Mouse (Mus musculus): ENCODE results near the gene Olfr506. TPM values are rescaled to one million over a fixed set of nuclear protein-coding genes. Genes with fewer than 3 reads are reported as not detected.
"Not testable (repeated sequence)": the region's sequence is repeated elsewhere in the genome, so short reads cannot be mapped to it uniquely, and the experiment has no call there.

The Olfr506 gene
- polyA plus RNA-seq (2016; fragmentation: Nextera tagmentation; extraction: Ambion mirVana), result not detected in 2 replicates

- H3K36me3 ChIP-seq (replicated peaks), result no peaks in the 10 kb centered on the region
- no peaks in the 10 kb centered on the region for H3K9me3 ChIP-seq
- H3K27me3 ChIP-seq (replicated peaks; ENCODE audit: low read depth, poor library complexity, severe bottlenecking), result no peaks in the 10 kb centered on the region
- no peak within 1 kb of the TSS for H3K4me3 ChIP-seq
- no peak for DNase-seq (ENCODE audit: low spot score)
- H3K4me1 ChIP-seq, result no peaks in the 10 kb centered on the region
- no peak within 1 kb of the TSS for H3K27ac ChIP-seq (replicated peaks)
These were observed at the start of gene Olfr506 for GRCm38 (mm10) chr7:108610487-108610886. TSS of gene Olfr506 (plus strand) at chr7:108610787.

DNA sequence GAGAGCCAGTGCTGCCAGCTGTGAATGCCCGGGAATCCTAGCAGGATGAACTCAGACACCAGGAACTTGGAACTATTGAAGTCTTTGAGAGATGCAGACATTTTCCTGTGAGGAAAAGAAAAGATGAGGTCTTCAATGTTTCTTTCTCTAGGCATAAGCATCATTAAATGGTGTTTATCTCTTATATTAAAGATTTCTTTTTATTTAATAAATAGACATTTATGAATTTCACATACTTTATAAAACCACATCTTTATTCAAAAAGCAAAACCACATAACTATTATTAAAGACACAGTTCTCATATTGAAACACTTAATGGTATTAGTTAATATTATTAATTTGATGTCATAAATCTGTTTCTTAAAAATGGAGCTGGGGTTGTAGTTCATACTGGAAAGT, 44.9 kb upstream of the Olfr506 start, which contains the start of gene Olfr504:
Gene Olfr504, minus strand, starts transcription at position 101 of the 400 bp plus-strand sequence.
- WGBS, result 82% methylated on average over 1 of the region's 1 CpGs
- Histone ChIP-seq H3K9me3 (peaks cover 5% of the 10 kb centered on the region; the same call in 1 of the 2 replicates), H3K27ac (replicated peaks) (no peak within 1 kb of the TSS), H3K36me3 (replicated peaks) (no peaks in the 10 kb centered on the region), H3K4me3 (no peak within 1 kb of the TSS), H3K4me1 (no peaks in the 10 kb centered on the region), H3K27me3 (replicated peaks; ENCODE audit: low read depth, poor library complexity, severe bottlenecking) (no peaks in the 10 kb centered on the region)
- DNase-seq (ENCODE audit: low spot score), result no peak

GRCm38 (mm10) chr7:108589797-108590196, 20.8 kb upstream of the Olfr506 start:
- H3K4me3 ChIP-seq, result no peak overlapping the region
- no peaks in the 10 kb centered on the region for H3K4me1 ChIP-seq
- 91% methylated on average over 1 of the region's 1 CpGs for WGBS
- no peaks in the 10 kb centered on the region for H3K9me3 ChIP-seq
- H3K27ac ChIP-seq (replicated peaks), result no peak overlapping the region
- DNase-seq (ENCODE audit: low spot score), result no peak
- H3K36me3 ChIP-seq (replicated peaks), result no peaks in the 10 kb centered on the region
- no peaks in the 10 kb centered on the region for H3K27me3 ChIP-seq (replicated peaks; ENCODE audit: low read depth, poor library complexity, severe bottlenecking)

GRCm38 (mm10) chr7:108601916-108602315, 8.7 kb upstream of the Olfr506 start:
- DNase-seq (ENCODE audit: low spot score); H3K27me3 ChIP-seq (replicated peaks; ENCODE audit: low read depth, poor library complexity, severe bottlenecking); H3K4me1 ChIP-seq; H3K4me3 ChIP-seq; H3K27ac ChIP-seq (replicated peaks); H3K9me3 ChIP-seq; H3K36me3 ChIP-seq (replicated peaks): not testable (repeated sequence)
- WGBS, result 76% methylated on average over 3 of the region's 3 CpGs

GRCm38 (mm10) chr7:108614110-108614509, 3.5 kb downstream of the Olfr506 start:
- no peak overlapping the region for H3K27ac ChIP-seq (replicated peaks)
- 91% methylated on average over 2 of the region's 2 CpGs for WGBS
- no peaks in the 10 kb centered on the region for H3K9me3 ChIP-seq
- no peaks in the 10 kb centered on the region for H3K36me3 ChIP-seq (replicated peaks)
- no peak for DNase-seq (ENCODE audit: low spot score)
- no peaks in the 10 kb centered on the region for H3K4me1 ChIP-seq
- H3K27me3 ChIP-seq (replicated peaks; ENCODE audit: low read depth, poor library complexity, severe bottlenecking), result no peaks in the 10 kb centered on the region
- no peak overlapping the region for H3K4me3 ChIP-seq

DNA sequence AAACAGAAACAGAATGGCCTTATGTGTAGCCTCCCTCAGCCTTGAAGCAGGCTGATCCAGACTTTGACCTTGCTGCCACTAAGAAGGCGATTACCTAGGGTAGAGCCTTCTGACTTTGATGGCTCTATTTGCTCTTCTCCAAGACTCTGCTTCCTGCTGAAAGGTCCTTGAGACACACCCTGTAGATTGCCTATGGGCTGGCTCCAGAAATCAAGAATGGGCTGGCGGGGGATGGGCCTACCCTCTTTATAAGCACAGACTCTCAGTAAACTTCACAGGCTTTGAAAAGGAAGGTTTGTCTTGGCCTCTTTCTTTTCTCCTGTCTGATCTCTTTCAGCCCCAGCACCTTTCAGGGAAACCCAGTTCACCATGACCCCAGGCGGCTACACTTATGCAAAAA, 6.2 kb downstream of the Olfr506 start:
- not testable (repeated sequence) for H3K4me3 ChIP-seq; H3K27me3 ChIP-seq (replicated peaks; ENCODE audit: low read depth, poor library complexity, severe bottlenecking); H3K4me1 ChIP-seq; H3K9me3 ChIP-seq; H3K27ac ChIP-seq (replicated peaks); DNase-seq (ENCODE audit: low spot score); H3K36me3 ChIP-seq (replicated peaks)
- 56% methylated on average over 3 of the region's 3 CpGs for WGBS

DNA sequence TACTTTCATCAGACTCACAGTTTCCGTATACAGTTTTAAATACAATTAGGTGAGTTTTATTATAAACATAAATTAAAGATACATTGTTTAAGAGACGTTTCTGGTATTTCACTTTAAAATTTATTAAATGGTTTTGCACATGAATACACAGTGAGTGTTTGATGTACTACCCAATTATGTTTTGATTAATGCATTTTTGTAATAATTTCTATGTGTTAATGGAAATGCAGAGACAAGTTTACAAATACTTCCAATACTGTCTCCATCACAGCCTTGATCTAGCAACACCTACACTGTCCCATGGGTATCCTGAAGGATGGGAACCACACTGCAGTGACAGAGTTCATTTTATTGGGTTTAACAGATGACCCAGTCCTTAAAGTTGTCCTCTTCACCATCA, 10.9 kb downstream of the Olfr506 start, which contains the start of gene Olfr507:
Gene Olfr507, plus strand, starts transcription at position 301 of the 400 bp plus-strand sequence.
- Histone ChIP-seq H3K27me3 (replicated peaks; ENCODE audit: low read depth, poor library complexity, severe bottlenecking) (no peaks in the 10 kb centered on the region), H3K4me1 (no peaks in the 10 kb centered on the region), H3K27ac (replicated peaks) (no peak within 1 kb of the TSS), H3K36me3 (replicated peaks) (no peaks in the 10 kb centered on the region), H3K4me3 (no peak within 1 kb of the TSS), H3K9me3 (no peaks in the 10 kb centered on the region)
- DNase-seq (ENCODE audit: low spot score), result no peak
- WGBS, result 89% methylated on average over 2 of the region's 2 CpGs

GRCm38 (mm10) chr7:108629694-108630093, 19.1 kb downstream of the Olfr506 start, which contains the start of gene Olfr508:
TSS of gene Olfr508 (plus strand) at chr7:108629994.
- DNase-seq (ENCODE audit: low spot score), result no peak
- no peaks in the 10 kb centered on the region for H3K4me1 ChIP-seq
- no peaks in the 10 kb centered on the region for H3K36me3 ChIP-seq (replicated peaks)
- no peaks in the 10 kb centered on the region for H3K27me3 ChIP-seq (replicated peaks; ENCODE audit: low read depth, poor library complexity, severe bottlenecking)
- H3K27ac ChIP-seq (replicated peaks), result no peak within 1 kb of the TSS
- H3K9me3 ChIP-seq, result no peaks in the 10 kb centered on the region
- WGBS, result 92% methylated on average over 3 of the region's 3 CpGs
- no peak within 1 kb of the TSS for H3K4me3 ChIP-seq

DNA sequence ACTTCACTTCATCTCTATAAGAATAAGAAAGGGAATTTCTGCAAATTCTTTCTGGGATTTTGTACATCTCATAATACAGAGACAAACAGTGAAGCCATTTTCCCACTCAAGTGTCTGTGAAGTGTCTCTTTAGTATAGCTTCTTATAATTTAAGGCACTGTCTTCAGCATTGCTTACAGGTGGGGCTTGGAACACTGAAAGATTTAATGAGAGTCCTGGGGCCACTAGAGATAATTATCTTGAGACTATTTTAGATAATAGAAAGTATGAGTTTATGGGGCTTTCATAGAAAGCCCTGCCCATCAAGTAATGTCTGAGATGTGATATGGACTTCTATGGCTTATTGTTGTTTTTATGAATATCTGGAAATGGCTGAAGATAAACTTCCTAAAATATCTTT, 41.2 kb downstream of the Olfr506 start, which contains the start of gene Olfr509:
Gene Olfr509, minus strand, starts transcription at position 101 of the 400 bp plus-strand sequence.
- Histone ChIP-seq H3K9me3 (peaks cover 3% of the 10 kb centered on the region; the same call in 1 of the 2 replicates), H3K4me1 (no peaks in the 10 kb centered on the region), H3K4me3 (no peak within 1 kb of the TSS), H3K27me3 (replicated peaks; ENCODE audit: low read depth, poor library complexity, severe bottlenecking) (no peaks in the 10 kb centered on the region), H3K36me3 (replicated peaks) (no peaks in the 10 kb centered on the region), H3K27ac (replicated peaks) (no peak within 1 kb of the TSS)
- DNase-seq (ENCODE audit: low spot score), result no peak

- H3K4me1 ChIP-seq, result no peaks in the 10 kb centered on the region
- no peaks in the 10 kb centered on the region for H3K36me3 ChIP-seq (replicated peaks)
- H3K9me3 ChIP-seq, result no peaks in the 10 kb centered on the region
- DNase-seq (ENCODE audit: low spot score), result no peak
- no peak overlapping the region for H3K4me3 ChIP-seq
- whole genome bisulfite sequencing, result 89% methylated on average over 3 of the region's 3 CpGs
- H3K27me3 ChIP-seq (replicated peaks; ENCODE audit: low read depth, poor library complexity, severe bottlenecking), result no peaks in the 10 kb centered on the region
- no peak overlapping the region for H3K27ac ChIP-seq (replicated peaks)
These were observed 51.8 kb downstream of the Olfr506 start for GRCm38 (mm10) chr7:108662419-108662818.

Other genes with a start within 250 kb of the Olfr506 start
- not detected in 2 replicates for gene Olfr494, start 245.5 kb upstream of the Olfr506 start, polyA plus RNA-seq (2016; fragmentation: Nextera tagmentation; extraction: Ambion mirVana)
- gene Olfr495, start 217.6 kb upstream of the Olfr506 start, polyA plus RNA-seq (2016; fragmentation: Nextera tagmentation; extraction: Ambion mirVana), result not detected in 2 replicates
- not detected in 2 replicates for gene Olfr497, start 190.4 kb upstream of the Olfr506 start, polyA plus RNA-seq (2016; fragmentation: Nextera tagmentation; extraction: Ambion mirVana)
- not detected in 2 replicates for gene Olfr498, start 145.5 kb upstream of the Olfr506 start, polyA plus RNA-seq (2016; fragmentation: Nextera tagmentation; extraction: Ambion mirVana)
- not detected in 2 replicates for gene Olfr502, start 85.7 kb upstream of the Olfr506 start, polyA plus RNA-seq (2016; fragmentation: Nextera tagmentation; extraction: Ambion mirVana)
- gene Olfr503, start 66.3 kb upstream of the Olfr506 start, polyA plus RNA-seq (2016; fragmentation: Nextera tagmentation; extraction: Ambion mirVana), result not detected in 2 replicates
- gene Olfr504, start 45.0 kb upstream of the Olfr506 start, polyA plus RNA-seq (2016; fragmentation: Nextera tagmentation; extraction: Ambion mirVana), result not detected in 2 replicates
- not detected in 2 replicates for gene Olfr507, start 11.0 kb downstream of the Olfr506 start, polyA plus RNA-seq (2016; fragmentation: Nextera tagmentation; extraction: Ambion mirVana)
- not detected in 2 replicates for gene Olfr508, start 19.2 kb downstream of the Olfr506 start, polyA plus RNA-seq (2016; fragmentation: Nextera tagmentation; extraction: Ambion mirVana)
- not detected in 2 replicates for gene Olfr509, start 41.1 kb downstream of the Olfr506 start, polyA plus RNA-seq (2016; fragmentation: Nextera tagmentation; extraction: Ambion mirVana)
- gene Olfr510, start 55.6 kb downstream of the Olfr506 start, polyA plus RNA-seq (2016; fragmentation: Nextera tagmentation; extraction: Ambion mirVana), result not detected in 2 replicates
- not detected in 2 replicates for gene Olfr512, start 102.5 kb downstream of the Olfr506 start, polyA plus RNA-seq (2016; fragmentation: Nextera tagmentation; extraction: Ambion mirVana)
- not detected in 2 replicates for gene Olfr513, start 140.2 kb downstream of the Olfr506 start, polyA plus RNA-seq (2016; fragmentation: Nextera tagmentation; extraction: Ambion mirVana)
- gene Olfr514, start 215.2 kb downstream of the Olfr506 start, polyA plus RNA-seq (2016; fragmentation: Nextera tagmentation; extraction: Ambion mirVana), result not detected in 2 replicates
- gene Olfr516, start 239.7 kb downstream of the Olfr506 start, polyA plus RNA-seq (2016; fragmentation: Nextera tagmentation; extraction: Ambion mirVana), result not detected in 2 replicates

Measured in embryonic facial prominence, embryonic 10.5 days (tissue).